Mouse (Mus musculus) hindbrain, embryonic 13.5 days (tissue): ENCODE results near the gene Gm28539. TPM values are rescaled to one million over a fixed set of nuclear protein-coding genes. Genes with fewer than 3 reads are reported as not detected.
"Not testable (repeated sequence)": the region's sequence is repeated elsewhere in the genome, so short reads cannot be mapped to it uniquely, and the experiment has no call there.

Experiments used
- ATAC-seq: fragments of 200-750 bp; cut with Nextera tagmentation; 2 replicates; pipeline ENCODE4 v1.8.0; 2017; ENCODE audit warnings: moderate TSS enrichment; ENCODE audit not compliant: low FRiP score
- H3K27ac ChIP-seq: fragments of 300-500 bp; sonication (generic); 2 replicates; pipeline ENCODE4 v1.5.1; 2015; ENCODE audit warnings: inconsistent platforms, mild to moderate bottlenecking, moderate library complexity
- H3K27me3 ChIP-seq: fragments of 300-500 bp; sonication (generic); 2 replicates; pipeline ENCODE4 v1.6.1; 2015; ENCODE audit warnings: mild to moderate bottlenecking, inconsistent platforms
- H3K36me3 ChIP-seq: fragments of 300-500 bp; sonication (generic); 2 replicates; pipeline ENCODE4 v1.6.1; 2015; ENCODE audit warnings: mild to moderate bottlenecking, inconsistent platforms
- H3K4me1 ChIP-seq: fragments of 300-500 bp; sonication (generic); replicated peaks from 2 replicates; pipeline ENCODE4 v1.6.1; 2015; ENCODE audit warnings: inconsistent platforms
- H3K4me2 ChIP-seq: fragments of 300-500 bp; sonication (generic); 2 replicates; pipeline ENCODE4 v1.6.1; 2015; ENCODE audit warnings: inconsistent platforms, mild to moderate bottlenecking, moderate library complexity
- H3K4me3 ChIP-seq: fragments of 300-500 bp; sonication (generic); 2 replicates; pipeline ENCODE4 v1.5.1; 2015; ENCODE audit warnings: mild to moderate bottlenecking, inconsistent platforms
- H3K9ac ChIP-seq: fragments of 300-500 bp; sonication (generic); 2 replicates; pipeline ENCODE4 v1.6.1; 2015; ENCODE audit warnings: mild to moderate bottlenecking, inconsistent platforms
- H3K9me3 ChIP-seq: fragments of 300-500 bp; sonication (generic); 2 replicates; pipeline ENCODE4 v1.6.1; 2016; ENCODE audit warnings: inconsistent platforms
- WGBS: fragments of 180-500 bp; shearing (Covaris S2); methylation state at CpG from one replicate; pipeline ENCODE4 v1.1.7; 2015; 5-methylcytosine and 5-hydroxymethylcytosine counted together
- polyA plus RNA-seq: library from polyadenylated mRNA; unstranded; fragments of >200 nt; fragmentation: Nextera tagmentation; extraction: Ambion mirVana; gene quantifications from 2 replicates; pipeline ENCODE4 v1.2.1, GENCODE M21; 2015

The Gm28539 gene
- polyA plus RNA-seq, 1 experiment from 2014 or later, result not detected

DNA sequence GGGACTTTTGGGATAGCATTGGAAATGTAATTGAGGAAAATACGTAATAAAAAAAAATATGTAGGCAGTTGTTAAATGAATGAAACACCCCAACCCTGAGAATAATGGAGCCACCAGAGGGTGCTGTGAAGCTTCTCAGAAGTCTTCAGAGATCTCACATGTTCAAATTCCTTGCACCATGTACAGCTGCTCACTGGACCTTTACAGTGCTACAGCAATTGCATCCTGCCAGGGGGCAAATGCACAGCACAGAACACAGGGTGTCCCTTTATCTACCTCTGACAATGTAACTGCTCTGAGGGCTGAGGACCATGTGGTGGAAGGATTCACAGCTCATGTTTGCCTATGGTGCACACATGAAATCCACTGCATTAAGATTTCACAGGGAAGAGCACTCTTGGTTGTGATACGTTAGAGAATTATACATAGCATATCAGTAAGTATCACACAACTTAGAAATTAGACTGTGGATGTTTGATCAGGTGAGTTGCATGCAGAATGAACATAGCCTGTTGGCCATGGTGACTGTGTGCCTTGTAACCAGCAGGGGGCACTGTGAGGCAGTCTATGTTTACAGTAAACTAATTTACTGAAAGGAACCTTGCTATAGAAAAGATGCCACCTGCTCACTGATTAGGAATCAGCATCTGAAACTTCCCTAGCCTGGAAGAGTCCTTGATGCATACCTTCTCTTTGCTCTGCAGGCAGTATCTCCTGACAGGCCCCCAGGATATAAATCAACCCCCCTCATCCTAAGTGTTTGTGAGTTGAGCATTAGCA lies 166.4 kb downstream of the Gm28539 start:
- not testable (repeated sequence) for H3K4me3 ChIP-seq, H3K27ac ChIP-seq, H3K27me3 ChIP-seq, ATAC-seq, H3K4me1 ChIP-seq, H3K9ac ChIP-seq, H3K36me3 ChIP-seq, H3K9me3 ChIP-seq, H3K4me2 ChIP-seq
- whole genome bisulfite sequencing, result 51% methylated on average over 2 of the region's 2 CpGs

- Histone ChIP-seq H3K4me2 (no peak overlapping the region), H3K4me3 (no peak overlapping the region), H3K9ac (no peak overlapping the region), H3K27ac (no peak overlapping the region), H3K4me1 (no peaks in the 10 kb centered on the region), H3K27me3 (no peaks in the 10 kb centered on the region), H3K9me3 (no peaks in the 10 kb centered on the region), H3K36me3 (no peaks in the 10 kb centered on the region)
- no peak for ATAC-seq
- WGBS, result 86% methylated on average over 1 of the region's 1 CpGs
Measured at GRCm38 (mm10) chr16:19003757-19004156, 167.4 kb downstream of the Gm28539 start.

- 83% methylated on average over 3 of the region's 3 CpGs for WGBS
- no peak overlapping the region for H3K27ac ChIP-seq
- H3K4me1 ChIP-seq, result no peaks in the 10 kb centered on the region
- no peak overlapping the region for H3K9ac ChIP-seq
- ATAC-seq, result no peak
- no peak overlapping the region for H3K4me2 ChIP-seq
- H3K27me3 ChIP-seq, result no peaks in the 10 kb centered on the region
- no peak overlapping the region for H3K4me3 ChIP-seq
- H3K36me3 ChIP-seq, result no peaks in the 10 kb centered on the region
- no peaks in the 10 kb centered on the region for H3K9me3 ChIP-seq
Measured at GRCm38 (mm10) chr16:19005298-19005697, 168.9 kb downstream of the Gm28539 start.

Other genes starting within 250 kb of the Gm28539 start
- gene Tbx1, start 245.9 kb upstream of the Gm28539 start, polyA plus RNA-seq, result 0.99 and 1.7 TPM in 2 replicates
- 11.2 and 11.9 TPM in 2 replicates for gene Gp1bb, start 214.2 kb upstream of the Gm28539 start, polyA plus RNA-seq
- 19.3 and 21.0 TPM in 2 replicates for gene Gm49601, start 210.2 kb upstream of the Gm28539 start, polyA plus RNA-seq
- 169 and 176 TPM in 2 replicates for gene Sept5, start 206.6 kb upstream of the Gm28539 start, polyA plus RNA-seq
- gene Cldn5, start 59.7 kb upstream of the Gm28539 start, polyA plus RNA-seq, result 87.2 and 94.4 TPM in 2 replicates
- gene Ufd1, start 24.8 kb upstream of the Gm28539 start, polyA plus RNA-seq, result 109 and 118 TPM in 2 replicates
- 11.3 and 12.3 TPM in 2 replicates for gene Cdc45, start 24.6 kb upstream of the Gm28539 start, polyA plus RNA-seq
- gene 2510002D24Rik, start within 50 bp of the Gm28539 start, polyA plus RNA-seq, result 34.0 and 41.2 TPM in 2 replicates
- 67.4 and 80.2 TPM in 2 replicates for gene Mrpl40, start 40.3 kb downstream of the Gm28539 start, polyA plus RNA-seq
- gene Hira, start 40.5 kb downstream of the Gm28539 start, polyA plus RNA-seq, result 19.8 and 21.3 TPM in 2 replicates